Mouse (Mus musculus) left cerebral cortex, postnatal 14 days (tissue): Measurements from ENCODE around the gene Shld2. TPM values are rescaled to one million over a fixed set of nuclear protein-coding genes. Genes with fewer than 3 reads are reported as not detected.
"Not testable (repeated sequence)": the region's sequence is repeated elsewhere in the genome, so short reads cannot be mapped to it uniquely, and the experiment has no call there.

Experiments used
- DNase-seq, 2 experiments: peaks; one replicate each; pipeline ENCODE4 v3.0.0; 2021 to 2022; ENCODE audit warnings: low spot score in 2 of 2, mixed read lengths in 1 of 2
- intact Hi-C: fragments of 180-260 bp; cut with DNase I; formaldehyde crosslinking; loops from one replicate; pipeline ENCODE4 v1.15.1; 2025
- total RNA-seq, 2 experiments: library from RNA; stranded (reverse); gene quantifications; 2 replicates each; pipeline ENCODE4 v1.2.3; 2021

Gene Shld2
- total RNA-seq, 2 experiments from 2014 or later: 11.2 to 11.8 TPM

- intact Hi-C loops: no loop called here
- DNase-seq: no peak
Observed at GRCm38 (mm10) chr14:34293641-34294040, 16.7 kb downstream of the Shld2 start.

GRCm38 (mm10) chr14:34290229-34290628 is 20.1 kb downstream of the Shld2 start:
- DNase-seq: no peak
- intact Hi-C loops: no loop called here

GRCm38 (mm10) chr14:34289259-34290015 is 20.9 kb downstream of the Shld2 start:
- intact Hi-C loops: no loop called here
- no peak for DNase-seq

GRCm38 (mm10) chr14:34288396-34288795 is 21.9 kb downstream of the Shld2 start:
- DNase-seq: no peak
- intact Hi-C loops: no loop called here

- DNase-seq: no peak
- intact Hi-C loops: no loop called here
Observed at GRCm38 (mm10) chr14:34281736-34282269, 28.5 kb downstream of the Shld2 start.

GRCm38 (mm10) chr14:34280798-34281197 is 29.5 kb downstream of the Shld2 start:
- intact Hi-C loops: no loop called here
- no peak for DNase-seq

- DNase-seq: no peak
- intact Hi-C loops: loop anchor here (10.0 kb wide), 1 partner anchor 295 kb away; no protein-coding TSS in a partner anchor
Observed at GRCm38 (mm10) chr14:34279726-34280125, 30.6 kb downstream of the Shld2 start.

- intact Hi-C loops: loop anchor here (10.0 kb wide), 1 partner anchor 300 kb away; no protein-coding TSS in a partner anchor
Observed at GRCm38 (mm10) chr14:34275225-34275624, 35.1 kb downstream of the Shld2 start.

GRCm38 (mm10) chr14:34274141-34274540 is 36.2 kb downstream of the Shld2 start:
- intact Hi-C loops: loop anchor here (10.0 kb wide), 1 partner anchor 301 kb away; no protein-coding TSS in a partner anchor
- no peak for DNase-seq

More at GRCm38 (mm10) chr14:34275225-34275624, 35.1 kb downstream of the Shld2 start:
- no peak for DNase-seq

- DNase-seq: peak in 1 of 2 experiments; percentile 6
- intact Hi-C loops: loop anchor here (2.0 to 10.0 kb wide), 2 partner anchors 90 to 302 kb away; no protein-coding TSS in a partner anchor
Observed at GRCm38 (mm10) chr14:34273280-34273679, 37.0 kb downstream of the Shld2 start.

- intact Hi-C loops: no loop called here
- no peak for DNase-seq
Observed at GRCm38 (mm10) chr14:34268046-34268445, 42.2 kb downstream of the Shld2 start.

- DNase-seq, intact Hi-C loops: not testable (repeated sequence)
Observed at GRCm38 (mm10) chr14:34258525-34258924, 51.8 kb downstream of the Shld2 start.

- DNase-seq: no peak
- intact Hi-C loops: no loop called here
Observed at GRCm38 (mm10) chr14:34253261-34253660, 57.0 kb downstream of the Shld2 start.

GRCm38 (mm10) chr14:34252470-34253145 is 57.7 kb downstream of the Shld2 start:
- no peak for DNase-seq
- intact Hi-C loops: no loop called here

- no peak for DNase-seq
- intact Hi-C loops: no loop called here
Observed at GRCm38 (mm10) chr14:34240676-34241075, 69.6 kb downstream of the Shld2 start.

GRCm38 (mm10) chr14:34240263-34240662 is 70.0 kb downstream of the Shld2 start:
- no peak for DNase-seq
- intact Hi-C loops: no loop called here

- intact Hi-C loops: loop anchor here (10.0 kb wide), 1 partner anchor 150 kb away; the partner anchor contains the start of gene Anxa8
Observed at GRCm38 (mm10) chr14:34234630-34235380, 75.5 kb downstream of the Shld2 start.

GRCm38 (mm10) chr14:34233846-34234245 is 76.4 kb downstream of the Shld2 start:
- DNase-seq: no peak
- intact Hi-C loops: loop anchor here (10.0 kb wide), 1 partner anchor 149 kb away; the partner anchor contains the start of gene Anxa8

More at GRCm38 (mm10) chr14:34234630-34235380, 75.5 kb downstream of the Shld2 start:
- DNase-seq: peak; percentile 41 to 47
